In the genomic region with DNA sequence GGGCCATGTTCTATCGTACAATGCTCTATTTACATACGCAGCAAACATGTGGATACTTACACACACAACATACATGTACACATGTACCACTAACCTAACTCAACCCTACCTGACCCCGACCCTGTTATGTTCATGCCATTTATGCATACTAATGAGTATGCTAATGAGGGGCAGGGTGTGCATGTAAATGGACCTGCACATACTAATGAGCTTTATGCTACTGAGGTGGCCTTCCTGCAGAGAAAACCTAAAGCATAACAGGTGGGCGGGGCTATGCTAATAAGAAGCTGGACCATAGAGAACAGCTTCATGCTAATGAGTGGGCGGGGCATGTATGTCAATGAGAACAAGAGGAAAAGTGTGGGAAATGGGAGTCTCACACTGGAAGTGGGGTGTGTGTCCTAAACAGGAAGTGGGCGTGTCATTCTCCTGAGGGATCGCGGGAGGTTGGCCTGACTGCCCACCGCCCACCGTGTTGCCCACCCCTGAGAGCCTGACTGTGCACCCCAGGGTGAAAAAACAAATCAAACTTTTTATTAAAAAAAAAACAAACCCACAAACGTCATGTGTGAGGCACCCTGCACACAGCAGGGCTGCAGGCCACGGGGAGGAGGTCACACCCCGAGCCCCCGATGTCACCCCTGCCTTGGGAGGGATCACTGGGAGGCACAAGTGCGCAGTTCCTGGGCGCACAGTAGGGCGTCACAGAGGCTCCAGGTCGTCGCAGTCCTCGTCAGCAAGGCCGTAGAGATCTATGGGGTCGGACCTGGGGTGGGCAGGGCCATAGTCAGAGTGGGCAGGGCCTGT, we compare ENCODE assay signal across 8 mouse cellular contexts. TPM values are rescaled to one million over a fixed set of nuclear protein-coding genes. Genes with fewer than 3 reads are reported as not detected.
DNase-seq lines count a peak whose midpoint lies in the region; ATAC-seq and TF ChIP-seq lines count a peak whose summit lies in the region.

A gene (minus strand): TSS at position 803 of the 807 bp plus-strand sequence.

- H3K27me3 ChIP-seq in heart, embryonic 11.5 days (ENCODE audit: control insufficient read depth, insufficient read depth, low read length): no peaks in the 10 kb centered on the region
- no peaks in the 10 kb centered on the region for H3K27me3 ChIP-seq in kidney, embryonic 16.5 days (ENCODE audit: insufficient read depth, low read length)
- no peaks in the 10 kb centered on the region for H3K27me3 ChIP-seq in liver, postnatal 0 days (ENCODE audit: insufficient read depth, low read length)
- H3K27me3 ChIP-seq in stomach, embryonic 16.5 days (ENCODE audit: control insufficient read depth, insufficient read depth, low read length): no peaks in the 10 kb centered on the region

- no peak within 1 kb of the TSS; the same call in 1 of the 2 replicates for H3K27ac ChIP-seq in cortical plate, adult 2 months (ENCODE audit: insufficient read depth, low read length)
- H3K27ac ChIP-seq in heart, embryonic 11.5 days (ENCODE audit: low read depth, low read length): no peak within 1 kb of the TSS
- 0 out of 2 replicates have a peak within 1 kb of the TSS, but pooled peaks have one; percentile 24 for H3K27ac ChIP-seq in kidney, embryonic 16.5 days (ENCODE audit: low read length)
- H3K27ac ChIP-seq in liver, postnatal 0 days (ENCODE audit: low read depth): no peak within 1 kb of the TSS
- no peak within 1 kb of the TSS for H3K27ac ChIP-seq in stomach, embryonic 16.5 days (ENCODE audit: low read length)

- peak; percentile 42; the same call in 1 of the 2 replicates for ATAC-seq in heart, embryonic 11.5 days (replicated peaks; ENCODE audit: insufficient number of reproducible peaks, low FRiP score, low TSS enrichment)
- peak; percentile 54; the same call in 1 of the 2 replicates for ATAC-seq in kidney, embryonic 16.5 days (ENCODE audit: low FRiP score, low TSS enrichment)
- peak; percentile 38 for ATAC-seq in liver, postnatal 0 days
- ATAC-seq in stomach, embryonic 16.5 days (ENCODE audit: insufficient read depth, low FRiP score): peak; percentile 47; the same call in 1 of the 2 replicates

- TF ChIP-seq CTCF in cortical plate, adult 2 months (IDR thresholded peaks at IDR 0.05; ENCODE audit: extremely low read depth, insufficient read depth, low read length): no peak
- TF ChIP-seq CTCF in liver, postnatal 0 days (IDR thresholded peaks at IDR 0.05; ENCODE audit: low read depth): no peak

- no peak within 1 kb of the TSS for H3K9ac ChIP-seq in heart, embryonic 11.5 days (ENCODE audit: low read depth, low read length)
- no peak within 1 kb of the TSS for H3K9ac ChIP-seq in kidney, embryonic 16.5 days (replicated peaks; ENCODE audit: low read length)
- no peak within 1 kb of the TSS for H3K9ac ChIP-seq in liver, postnatal 0 days (replicated peaks)
- H3K9ac ChIP-seq in stomach, embryonic 16.5 days (ENCODE audit: low read length): no peak within 1 kb of the TSS

- TF ChIP-seq EP300 in liver, postnatal 0 days (IDR thresholded peaks at IDR 0.05; ENCODE audit: low read depth): no peak

- H3K36me3 ChIP-seq in heart, embryonic 11.5 days (ENCODE audit: control insufficient read depth, insufficient read depth, low read length): peaks cover 11% of the 10 kb centered on the region
- H3K36me3 ChIP-seq in kidney, embryonic 16.5 days (ENCODE audit: insufficient read depth, low read length): peaks cover 17% of the 10 kb centered on the region
- H3K36me3 ChIP-seq in liver, postnatal 0 days (replicated peaks; ENCODE audit: insufficient read depth, low read length): peaks cover 8% of the 10 kb centered on the region
- peaks cover 13% of the 10 kb centered on the region for H3K36me3 ChIP-seq in stomach, embryonic 16.5 days (ENCODE audit: control insufficient read depth, insufficient read depth, low read length)

- no peaks in the 10 kb centered on the region for H3K4me1 ChIP-seq in cortical plate, adult 2 months (ENCODE audit: control insufficient read depth, insufficient read depth, low read length)
- no peaks in the 10 kb centered on the region for H3K4me1 ChIP-seq in heart, embryonic 11.5 days (ENCODE audit: control insufficient read depth, insufficient read depth, low read length)
- H3K4me1 ChIP-seq in kidney, embryonic 16.5 days (ENCODE audit: insufficient read depth, low read length): no peaks in the 10 kb centered on the region
- H3K4me1 ChIP-seq in liver, postnatal 0 days (ENCODE audit: insufficient read depth): no peaks in the 10 kb centered on the region
- H3K4me1 ChIP-seq in stomach, embryonic 16.5 days (ENCODE audit: control insufficient read depth, insufficient read depth, low read length): no peaks in the 10 kb centered on the region

- no peak for TF ChIP-seq POLR2A in cortical plate, adult 2 months (IDR thresholded peaks at IDR 0.05; ENCODE audit: extremely low read depth, insufficient read depth, low read length)

- WGBS in heart, embryonic 11.5 days (ENCODE audit: insufficient replicate concordance): 94% methylated on average over 22 of the region's 22 CpGs
- 97% methylated on average over 22 of the region's 22 CpGs for WGBS in kidney, embryonic 16.5 days
- WGBS in liver, postnatal 0 days (ENCODE audit: insufficient replicate concordance): 92% methylated on average over 22 of the region's 22 CpGs
- WGBS in stomach, embryonic 16.5 days: 96% methylated on average over 22 of the region's 22 CpGs

- peaks cover 2% of the 10 kb centered on the region; the same call in 1 of the 2 replicates for H3K9me3 ChIP-seq in heart, embryonic 11.5 days (replicated peaks; ENCODE audit: control insufficient read depth, low read length)
- peaks cover 12% of the 10 kb centered on the region for H3K9me3 ChIP-seq in kidney, embryonic 16.5 days (ENCODE audit: low read length)
- H3K9me3 ChIP-seq in liver, postnatal 0 days (ENCODE audit: low read length): peaks cover 8% of the 10 kb centered on the region; the same call in 1 of the 2 replicates
- H3K9me3 ChIP-seq in stomach, embryonic 16.5 days (replicated peaks; ENCODE audit: control insufficient read depth, low read length): peaks cover 10% of the 10 kb centered on the region; the same call in 1 of the 2 replicates

- no peak within 1 kb of the TSS for H3K4me2 ChIP-seq in heart, embryonic 11.5 days
- H3K4me2 ChIP-seq in kidney, embryonic 16.5 days (replicated peaks; ENCODE audit: low read depth, low read length): no peak within 1 kb of the TSS
- H3K4me2 ChIP-seq in liver, postnatal 0 days (ENCODE audit: low read depth, low read length): no peak within 1 kb of the TSS
- H3K4me2 ChIP-seq in stomach, embryonic 16.5 days (ENCODE audit: low read depth, low read length): no peak within 1 kb of the TSS

- DNase-seq in heart, adult 11 months: peak; percentile 93
- no peak for DNase-seq in heart, adult 9 months (ENCODE audit: low spot score in 2 of 2)
- DNase-seq in NIH3T3 (ENCODE audit: low read depth): peak; percentile 12
- no peak for DNase-seq in liver, postnatal 0 days

- no peak within 1 kb of the TSS for H3K4me3 ChIP-seq in cortical plate, adult 2 months (ENCODE audit: insufficient read depth, low read length)
- H3K4me3 ChIP-seq in heart, embryonic 11.5 days (ENCODE audit: low read depth, low read length): no peak within 1 kb of the TSS
- no peak within 1 kb of the TSS for H3K4me3 ChIP-seq in kidney, embryonic 16.5 days (ENCODE audit: low read length)
- no peak within 1 kb of the TSS for H3K4me3 ChIP-seq in liver, postnatal 0 days (ENCODE audit: low read depth, low read length)
- H3K4me3 ChIP-seq in stomach, embryonic 16.5 days (replicated peaks; ENCODE audit: low read length): no peak within 1 kb of the TSS

RNA-seq across cellular contexts. Expression of the gene that starts here (rescaled TPM):
- polyA plus RNA-seq in cortical plate, adult 2 months (2012; rRNA removed): 132 and 143 TPM in 2 replicates
- 94.7 and 101 TPM in 2 replicates for polyA plus RNA-seq in heart, embryonic 11.5 days (2014; fragmentation: Nextera tagmentation; extraction: Ambion mirVana)
- 137 and 142 TPM in 2 replicates for polyA plus RNA-seq in kidney, embryonic 16.5 days (2015; fragmentation: Nextera tagmentation; extraction: Ambion mirVana)
- 38.7 and 40.7 TPM in 2 replicates for polyA plus RNA-seq in liver, postnatal 0 days (2015; fragmentation: Nextera tagmentation; extraction: Ambion mirVana)
- polyA plus RNA-seq in stomach, embryonic 16.5 days (2015; fragmentation: Nextera tagmentation; extraction: Ambion mirVana): 81.1 and 86.7 TPM in 2 replicates

Comparison
In these comparisons a context has a peak if more than half of its experiments do, and no peak if none do; other contexts are left out.
1. DNase-seq: peak in heart, adult 11 months (single experiment) and NIH3T3 (single experiment); none in heart, adult 9 months (0 of 2) and liver, postnatal 0 days (single experiment).
2. Peak in every context shown above with its lines, with median percentiles within 50 percentile points of each other: ATAC-seq.